Mouse (Mus musculus): Measurements from ENCODE around the gene Crlf1.
"Not testable (repeated sequence)": the region's sequence is repeated elsewhere in the genome, so short reads cannot be mapped to it uniquely, and the experiment has no call there.

Crlf1 gene

GRCm38 (mm10) chr8:70500386-70501301 lies 7.7 kb downstream of the Crlf1 start:
- DNase-seq, result peak; percentile 71 to 79

DNA sequence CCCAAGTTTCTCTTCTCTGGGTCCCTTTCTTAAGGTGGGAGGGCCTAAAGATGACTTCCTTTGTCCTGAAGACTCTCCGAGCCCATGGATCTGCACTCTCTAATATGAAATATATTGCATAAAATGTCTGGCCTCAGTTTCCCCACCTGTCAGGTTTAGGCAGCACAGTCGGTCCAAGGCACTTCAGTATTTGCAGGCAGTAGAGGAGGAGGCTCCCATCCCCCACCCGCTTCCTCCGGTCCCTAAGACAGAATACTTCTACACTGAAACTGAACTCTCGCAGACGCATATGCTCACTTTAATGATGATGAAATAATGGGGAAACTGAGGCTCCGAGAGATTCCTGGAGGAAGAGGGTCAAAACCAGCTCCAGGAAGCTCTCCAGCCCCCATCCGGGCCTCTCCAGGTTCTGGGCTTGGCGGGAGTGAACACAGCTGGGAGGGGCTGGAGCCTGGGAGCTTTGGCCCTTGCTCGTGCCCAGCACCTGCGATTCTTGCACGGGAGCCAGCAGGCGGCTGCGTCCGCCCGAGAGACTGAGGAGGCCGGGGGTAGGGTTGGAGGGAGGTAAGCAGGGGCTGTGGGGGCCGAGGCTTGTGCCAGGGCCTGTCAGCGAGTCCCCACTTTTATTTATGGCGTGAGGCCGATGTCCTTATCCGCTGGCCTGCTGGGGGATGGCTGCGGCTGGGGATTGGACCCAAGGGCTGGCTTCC lies 9.0 kb downstream of the Crlf1 start:
- peak; percentile 56 to 58 for DNase-seq

GRCm38 (mm10) chr8:70502540-70502939 lies 9.6 kb downstream of the Crlf1 start:
- DNase-seq, result no peak

- DNase-seq, result peak; percentile 73 to 85
These were observed 10.2 kb downstream of the Crlf1 start for GRCm38 (mm10) chr8:70503062-70503750.

- DNase-seq, result peak; percentile 41 to 66
These were observed 11.3 kb downstream of the Crlf1 start for GRCm38 (mm10) chr8:70504291-70504716.

DNA sequence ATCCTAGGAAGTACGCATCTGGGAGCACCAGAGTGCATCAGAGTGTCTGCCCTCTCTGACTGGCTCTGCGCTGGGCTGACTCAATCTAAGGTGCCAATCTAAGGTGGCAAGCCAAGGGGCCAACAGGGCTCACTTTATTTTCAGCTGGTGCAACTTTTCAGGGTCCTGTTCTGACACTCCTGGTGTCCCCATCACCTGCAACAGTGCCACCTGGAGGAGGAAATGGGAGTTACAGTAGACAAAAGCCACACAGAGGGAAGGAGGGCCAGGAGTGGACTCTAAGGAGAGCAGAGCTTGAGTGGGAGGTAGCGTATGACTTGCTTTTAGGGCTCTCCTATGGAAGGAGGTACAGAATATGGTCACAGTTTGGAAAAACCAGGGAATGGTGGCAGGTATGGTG lies 11.9 kb downstream of the Crlf1 start:
- DNase-seq, result peak; percentile 86 to 90

GRCm38 (mm10) chr8:70505698-70506327 lies 12.9 kb downstream of the Crlf1 start:
- no peak for DNase-seq

DNA sequence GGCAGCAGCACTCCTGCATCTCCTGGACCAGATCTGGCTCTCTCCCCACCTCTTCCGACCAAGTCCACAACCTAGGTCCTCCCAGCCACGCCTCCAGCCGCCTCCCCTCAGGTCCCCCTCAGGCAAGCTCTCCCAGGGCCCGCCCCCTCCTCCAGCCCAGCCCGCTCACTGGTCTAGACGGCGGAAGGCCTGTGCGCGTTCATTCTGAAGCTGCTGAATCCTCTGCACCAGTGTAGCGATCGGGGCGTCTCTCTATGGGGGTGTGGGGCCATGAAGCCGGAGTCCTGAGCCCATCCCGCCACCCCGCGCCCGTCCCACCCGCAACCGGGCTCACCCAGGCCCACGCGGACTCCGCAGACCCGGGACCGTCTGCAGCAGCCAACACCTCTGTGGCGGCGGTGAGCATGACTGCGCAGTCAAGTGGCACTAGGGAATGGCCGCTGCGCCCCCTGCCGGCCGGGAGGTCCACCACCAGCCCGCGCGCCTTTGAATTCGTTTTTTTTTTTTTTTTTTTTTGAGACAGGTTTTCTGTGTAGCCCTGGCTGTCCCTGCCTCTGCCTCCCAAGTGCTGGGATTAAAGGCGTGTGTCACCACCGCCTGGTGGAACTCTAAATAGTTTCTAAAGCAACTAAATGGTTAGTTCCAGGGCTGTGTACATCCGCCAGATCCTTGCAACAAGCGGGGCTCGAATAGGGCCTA lies 13.5 kb downstream of the Crlf1 start, which contains the start of gene Rex1bd:
Gene Rex1bd, minus strand, starts transcription at position 425 of the 699 bp plus-strand sequence.
- peak; percentile 94 to 97 for DNase-seq

DNA sequence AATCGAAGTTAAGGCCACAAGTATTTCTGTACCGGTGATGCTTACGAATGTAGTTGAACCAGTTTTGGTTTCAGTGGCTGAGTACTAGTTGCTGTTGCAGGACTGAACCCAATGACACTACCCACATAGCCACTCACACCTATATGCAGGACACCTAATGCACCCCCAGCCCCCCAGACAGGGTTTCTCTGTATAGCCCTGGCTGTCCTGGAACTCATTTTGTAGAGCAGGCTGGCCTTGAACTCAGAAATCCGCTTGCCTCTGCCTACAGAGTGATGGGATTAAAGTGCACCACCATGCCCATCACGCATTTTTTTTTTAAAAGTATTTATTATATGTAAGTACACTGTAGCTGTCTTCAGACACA lies 14.1 kb downstream of the Crlf1 start:
- no peak for DNase-seq

- DNase-seq, result no peak
These were observed 16.5 kb downstream of the Crlf1 start for GRCm38 (mm10) chr8:70509281-70509952.

DNA sequence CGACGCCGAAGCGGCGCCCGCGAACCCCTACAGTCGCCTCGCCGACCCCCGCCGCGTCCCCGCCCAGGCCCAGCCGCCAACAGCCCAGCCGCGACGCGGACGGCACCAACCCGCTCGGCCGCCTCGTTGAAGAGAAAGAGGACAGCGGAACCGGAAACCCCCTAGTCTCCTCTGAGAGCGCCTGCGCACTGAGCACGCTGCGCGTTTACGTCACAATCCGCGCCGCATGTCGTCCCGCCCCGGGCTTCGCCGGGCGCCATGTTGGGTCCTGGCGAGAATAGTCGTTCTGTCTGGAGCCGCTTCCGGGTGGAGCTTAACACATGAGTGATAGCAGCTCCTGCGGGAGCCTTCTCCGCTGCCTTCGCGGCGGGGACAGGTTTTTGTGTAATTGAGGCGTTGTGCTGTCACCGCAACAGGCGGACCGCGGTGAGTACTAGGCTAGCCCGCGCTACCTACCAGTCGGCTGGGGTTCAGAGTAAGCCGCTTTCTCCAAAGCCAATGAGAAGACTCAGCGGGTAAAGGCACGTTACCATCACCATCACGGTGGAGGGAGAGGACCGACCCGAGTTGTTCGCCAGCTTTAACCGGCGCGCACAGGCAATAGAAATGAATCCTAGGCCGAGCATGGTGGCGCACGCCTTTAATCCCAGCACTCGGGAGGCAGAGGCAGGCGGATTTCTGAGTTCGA lies 17.4 kb downstream of the Crlf1 start, which contains the start of gene Uba52:
Gene Uba52, minus strand, starts transcription at position 574 of the 688 bp plus-strand sequence.
- DNase-seq, result peak; percentile 96 to 98

DNA sequence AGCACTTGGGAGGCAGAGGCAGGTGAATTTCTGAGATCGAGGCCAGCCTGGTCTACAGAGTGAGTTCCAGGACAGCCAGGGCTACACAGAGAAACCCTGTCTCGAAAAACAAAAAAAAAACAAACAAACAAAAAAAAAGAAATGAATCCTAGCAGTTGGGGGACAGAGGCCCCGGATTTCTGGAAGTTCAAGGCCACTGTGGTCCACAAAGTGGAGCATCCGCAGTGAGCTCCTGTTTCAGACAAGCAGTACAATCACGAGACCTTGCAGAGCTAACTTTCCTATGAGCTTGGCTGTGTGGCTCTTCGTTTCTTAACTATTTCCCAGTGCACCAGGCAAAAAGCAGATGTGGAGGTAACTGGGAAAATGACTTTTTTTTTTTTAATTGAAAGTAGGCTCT lies 18.2 kb downstream of the Crlf1 start:
- not testable (repeated sequence) for DNase-seq

- no peak for DNase-seq
These were observed 18.8 kb downstream of the Crlf1 start for GRCm38 (mm10) chr8:70511770-70512169.

GRCm38 (mm10) chr8:70512253-70512903 lies 19.4 kb downstream of the Crlf1 start:
- DNase-seq, result no peak

DNA sequence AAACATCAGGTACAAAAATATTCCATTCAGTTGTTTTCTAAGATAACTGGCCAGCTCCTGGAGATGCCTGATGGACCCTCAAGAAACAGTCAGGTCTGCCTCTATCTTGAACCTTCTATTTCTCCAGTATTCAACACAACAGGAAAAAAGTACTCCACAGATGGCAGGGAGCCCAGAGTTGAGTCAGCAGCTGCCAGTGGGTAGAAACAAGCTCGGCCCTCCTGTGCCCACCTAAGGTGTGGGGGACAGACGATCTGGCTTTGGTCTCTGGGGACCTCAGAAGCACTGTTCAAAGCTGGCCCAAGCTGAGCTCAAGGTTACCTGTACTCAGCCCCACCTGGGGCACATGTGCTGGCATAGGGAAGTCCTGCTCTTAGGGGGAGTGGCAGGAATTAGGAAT lies 20.5 kb downstream of the Crlf1 start:
- DNase-seq, result no peak

DNA sequence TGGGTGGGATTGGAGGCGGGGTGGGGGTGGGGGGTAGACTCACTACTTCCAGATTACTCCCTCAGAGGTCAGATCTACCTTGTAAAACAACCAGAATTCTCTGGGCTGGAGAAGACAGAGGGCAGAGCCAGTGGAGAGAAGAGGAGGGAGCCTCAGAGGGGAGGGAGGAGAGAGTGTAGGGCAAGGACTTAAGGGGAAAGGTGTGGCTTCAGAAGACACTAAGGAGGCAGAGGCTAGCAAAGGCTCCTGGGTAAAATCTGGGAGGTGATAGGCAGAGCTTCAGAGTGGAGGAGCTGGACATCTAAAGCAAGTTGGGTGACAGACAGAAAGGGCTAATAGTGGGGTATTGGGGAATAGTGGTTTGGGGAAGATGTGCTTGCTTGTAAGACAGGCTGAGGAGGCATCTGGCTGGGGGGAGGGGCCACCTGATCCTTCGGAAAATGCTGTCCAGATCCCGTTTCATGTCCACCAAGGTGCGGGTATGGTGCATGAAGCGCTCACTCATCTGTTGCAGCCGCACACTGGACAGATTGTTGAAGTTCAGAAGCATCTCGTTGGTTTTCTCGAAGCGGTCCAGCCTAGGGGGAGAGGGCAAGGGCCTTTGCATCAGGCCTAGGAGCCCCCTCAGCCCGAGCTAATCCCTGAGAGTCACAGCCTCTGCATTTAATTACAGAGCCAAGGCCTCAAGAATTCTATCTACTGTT lies 25.1 kb downstream of the Crlf1 start:
- DNase-seq, result no peak

DNA sequence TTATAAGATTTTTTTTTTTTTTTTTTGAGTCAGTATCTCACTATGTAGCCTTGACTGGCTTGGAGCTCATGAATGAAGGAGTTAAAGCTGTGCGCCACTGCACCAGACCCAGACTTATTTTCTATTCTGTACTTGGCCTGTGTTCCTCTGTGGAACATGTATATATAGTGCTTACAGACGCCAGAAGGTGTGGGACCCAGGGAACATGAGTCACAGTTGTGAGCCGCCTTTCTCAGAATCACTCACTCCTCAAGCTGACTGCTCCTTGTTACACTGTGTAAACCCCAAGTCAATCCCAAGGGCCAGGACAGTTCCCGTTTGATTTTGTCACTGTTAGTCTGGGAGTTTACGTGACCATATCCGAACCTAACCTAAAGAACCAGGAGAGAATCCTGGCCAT lies 26.1 kb downstream of the Crlf1 start:
- no peak for DNase-seq

DNA sequence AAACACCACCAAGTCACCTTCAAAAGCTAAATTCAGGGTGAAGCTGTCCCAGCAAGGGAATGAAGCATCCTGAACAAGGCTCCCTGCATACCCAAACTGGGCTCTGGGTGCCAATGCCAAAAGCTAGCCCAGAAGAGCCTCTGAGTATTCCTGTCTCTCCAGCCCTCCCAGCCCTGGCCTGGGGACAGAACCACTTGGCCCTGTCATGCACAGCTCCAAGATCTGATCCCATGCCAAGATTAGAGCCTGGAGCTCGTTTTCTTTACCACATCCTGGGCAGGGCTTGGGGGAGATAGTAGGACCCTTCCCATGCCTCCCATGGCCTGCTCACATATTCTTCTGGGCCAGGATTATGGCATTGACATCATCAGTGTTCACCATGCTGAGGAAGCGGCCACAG lies 26.6 kb downstream of the Crlf1 start:
- no peak for DNase-seq

- peak; percentile 95 to 96 for DNase-seq
These were observed 29.8 kb downstream of the Crlf1 start for GRCm38 (mm10) chr8:70522592-70523403.
